29 mouse cellular contexts compared by ENCODE assay signal in the genomic region with DNA sequence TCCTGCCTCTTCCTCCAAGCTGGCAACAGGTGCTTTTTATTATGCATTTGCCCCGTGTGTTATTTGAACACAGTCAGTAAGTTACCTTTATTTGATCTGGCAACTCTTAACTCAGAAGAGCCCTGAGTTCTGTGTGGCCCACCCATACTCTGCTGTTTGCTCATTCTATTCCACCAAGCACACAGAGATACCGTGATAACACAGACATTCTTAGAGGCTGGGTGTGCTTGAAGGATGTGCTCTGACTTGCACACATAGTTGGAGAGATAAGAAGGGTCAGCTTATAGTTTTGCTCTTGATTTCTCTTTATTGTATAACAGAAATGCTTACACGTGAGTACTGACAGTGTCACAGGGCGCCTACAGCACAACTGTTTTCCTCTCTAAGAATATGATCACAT.
DNase-seq lines count a peak whose midpoint lies in the region; ATAC-seq and TF ChIP-seq lines count a peak whose summit lies in the region.
"Had no signal": no experiment of that assay in that cellular context is flagged by ENCODE, and none has a peak within 500 bp of the region (broad histone marks: within the 10 kb centered on the region; RNA-seq: fewer than 3 reads in every experiment).

No protein-coding gene starts in this region.

- no peak for TF ChIP-seq CTCF in lung, embryonic 14.5 days (IDR thresholded peaks at IDR 0.05; ENCODE audit: low read depth)
- TF ChIP-seq CTCF in midbrain, postnatal 0 days (IDR thresholded peaks at IDR 0.05): no peak

- peak overlapping the region; percentile 42; the same call in 1 of the 2 replicates for H3K27ac ChIP-seq in lung, embryonic 14.5 days (ENCODE audit: low read depth)
- no peak overlapping the region for H3K27ac ChIP-seq in midbrain, postnatal 0 days (ENCODE audit: low read depth, low read length)
- H3K27ac ChIP-seq: hindbrain, embryonic 10.5 days; limb, embryonic 13.5 days; midbrain, embryonic 10.5 days; neural tube, embryonic 15.5 days had no signal

- H3K4me3 ChIP-seq in lung, embryonic 14.5 days (ENCODE audit: low read depth, low read length): no peak overlapping the region
- H3K4me3 ChIP-seq in midbrain, postnatal 0 days (ENCODE audit: low read depth, low read length): no peak overlapping the region
- H3K4me3 ChIP-seq: heart, embryonic 12.5 days; hindbrain, embryonic 10.5 days; limb, embryonic 13.5 days; midbrain, embryonic 10.5 days; neural tube, embryonic 15.5 days had no signal

- no peaks in the 10 kb centered on the region for H3K36me3 ChIP-seq in lung, embryonic 14.5 days (ENCODE audit: insufficient read depth)
- no peaks in the 10 kb centered on the region for H3K36me3 ChIP-seq in midbrain, postnatal 0 days (ENCODE audit: insufficient read depth, low read length)
- H3K36me3 ChIP-seq: heart, embryonic 12.5 days; hindbrain, embryonic 10.5 days; limb, embryonic 13.5 days; midbrain, embryonic 10.5 days; neural tube, embryonic 15.5 days had no signal

- 31% methylated on average over 4 of the region's 4 CpGs for WGBS in lung, embryonic 14.5 days
- 89% methylated on average over 4 of the region's 4 CpGs for WGBS in midbrain, postnatal 0 days

- no peak overlapping the region for H3K4me2 ChIP-seq in lung, embryonic 14.5 days
- H3K4me2 ChIP-seq in midbrain, postnatal 0 days (ENCODE audit: low read depth, low read length, poor library complexity, severe bottlenecking): no peak overlapping the region
- H3K4me2 ChIP-seq: heart, embryonic 12.5 days; limb, embryonic 13.5 days; neural tube, embryonic 15.5 days had no signal

- DNase-seq in lung, embryonic 14.5 days: no peak
- DNase-seq in lung, postnatal 4 days: no peak
- no peak for DNase-seq in cerebellum, adult 9-11 months
- DNase-seq in midbrain, postnatal 0 days (ENCODE audit: low spot score): no peak
- DNase-seq: adrenal gland, adult 8-10 months; cerebellum, adult 2 months; gastrocnemius, postnatal 14 days; heart, adult 11 months; heart, postnatal 10 days; kidney, adult 9 months; kidney, postnatal 36 days; lung, postnatal 36 days; right cerebral cortex, adult 18-20 months; right cerebral cortex, postnatal 4 days; thymus, adult 2 months had no signal

- no peaks in the 10 kb centered on the region for H3K9me3 ChIP-seq in lung, embryonic 14.5 days (ENCODE audit: low read depth, low read length)
- no peaks in the 10 kb centered on the region for H3K9me3 ChIP-seq in midbrain, postnatal 0 days (ENCODE audit: low read length)
- H3K9me3 ChIP-seq: heart, embryonic 12.5 days; hindbrain, embryonic 10.5 days; limb, embryonic 13.5 days; midbrain, embryonic 10.5 days; neural tube, embryonic 15.5 days had no signal

- peak; percentile 86; the same call in 1 of the 2 replicates for ATAC-seq in lung, embryonic 14.5 days (ENCODE audit: insufficient read depth)
- ATAC-seq in CD4-positive, CD25-positive, alpha-beta regulatory T cell, adult 4 months: peak; percentile 20
- peak; percentile 14 for ATAC-seq in inflammation-experienced regulatory T-cells, adult 6 months
- ATAC-seq in megakaryocyte-erythroid progenitor cell, adult 5-6 weeks (replicated peaks; ENCODE audit: low FRiP score, low TSS enrichment, poor library complexity, severe bottlenecking): peak; percentile 86
- ATAC-seq in midbrain, postnatal 0 days (ENCODE audit: low FRiP score): no peak
- ATAC-seq: activated CD4-positive, CD25-positive, alpha-beta regulatory T cell, adult 4 months; forebrain, embryonic 14.5 days; hindbrain, embryonic 16.5 days; intestine, embryonic 16.5 days; midbrain, embryonic 16.5 days had no signal

- H3K9ac ChIP-seq in lung, embryonic 14.5 days: no peak overlapping the region
- no peak overlapping the region for H3K9ac ChIP-seq in midbrain, postnatal 0 days (replicated peaks; ENCODE audit: low read length, poor library complexity, severe bottlenecking)
- H3K9ac ChIP-seq: heart, embryonic 12.5 days; limb, embryonic 13.5 days; neural tube, embryonic 15.5 days had no signal

- H3K27me3 ChIP-seq in lung, embryonic 14.5 days (ENCODE audit: insufficient read depth, low read length): no peaks in the 10 kb centered on the region
- H3K27me3 ChIP-seq in midbrain, postnatal 0 days (ENCODE audit: insufficient read depth, low read length): no peaks in the 10 kb centered on the region
- H3K27me3 ChIP-seq: CH12.LX; heart, embryonic 12.5 days; limb, embryonic 13.5 days; neural tube, embryonic 15.5 days had no signal

- H3K4me1 ChIP-seq in lung, embryonic 14.5 days (ENCODE audit: insufficient read depth): no peaks in the 10 kb centered on the region
- H3K4me1 ChIP-seq in midbrain, postnatal 0 days (ENCODE audit: insufficient read depth, low read length): no peaks in the 10 kb centered on the region
- H3K4me1 ChIP-seq: heart, embryonic 12.5 days; limb, embryonic 13.5 days; neural tube, embryonic 15.5 days had no signal
